Mouse (Mus musculus): ENCODE measurements around the gene Ankrd26.

Ankrd26 gene

GRCm38 (mm10) chr6:118478957-118479708 is 82.9 kb downstream of the Ankrd26 start, which contains the start of gene Zfp9:
TSS of gene Zfp9 (minus strand) at chr6:118479320.
- peak; percentile 84 to 92 for DNase-seq

- no peak for DNase-seq
These were observed 83.9 kb downstream of the Ankrd26 start for GRCm38 (mm10) chr6:118477875-118478785.

DNA sequence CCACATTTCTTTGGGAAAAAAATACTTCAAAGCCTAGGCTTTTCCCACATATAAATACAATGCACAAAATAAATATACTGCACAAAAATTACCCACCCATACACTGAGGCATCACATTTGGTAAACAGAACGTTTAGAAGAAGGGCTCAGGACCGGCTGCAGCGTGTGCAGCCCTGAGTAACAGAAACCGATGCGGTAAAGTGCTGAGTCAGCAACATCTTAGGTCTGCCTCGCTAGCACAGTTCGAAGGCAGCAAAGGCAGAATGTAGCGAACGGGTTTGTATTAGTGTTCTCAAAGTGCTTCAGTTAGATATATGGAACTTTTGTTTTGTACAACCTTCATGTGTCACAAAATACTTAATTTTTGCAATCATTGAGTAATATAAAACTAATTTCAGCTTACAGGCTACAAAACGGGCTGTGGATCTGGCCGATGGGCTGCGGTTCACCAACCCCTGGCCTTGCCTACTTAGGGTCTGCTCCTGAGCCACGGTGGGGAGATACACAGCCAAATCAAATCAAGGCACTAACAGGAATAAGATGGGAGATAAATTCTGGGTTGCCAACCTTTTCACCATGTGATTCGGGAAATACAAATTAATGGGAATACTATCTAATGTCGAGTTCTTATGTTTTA is 99.8 kb downstream of the Ankrd26 start:
- DNase-seq, result no peak

GRCm38 (mm10) chr6:118457726-118458125 is 104.3 kb downstream of the Ankrd26 start:
- DNase-seq, result no peak

DNA sequence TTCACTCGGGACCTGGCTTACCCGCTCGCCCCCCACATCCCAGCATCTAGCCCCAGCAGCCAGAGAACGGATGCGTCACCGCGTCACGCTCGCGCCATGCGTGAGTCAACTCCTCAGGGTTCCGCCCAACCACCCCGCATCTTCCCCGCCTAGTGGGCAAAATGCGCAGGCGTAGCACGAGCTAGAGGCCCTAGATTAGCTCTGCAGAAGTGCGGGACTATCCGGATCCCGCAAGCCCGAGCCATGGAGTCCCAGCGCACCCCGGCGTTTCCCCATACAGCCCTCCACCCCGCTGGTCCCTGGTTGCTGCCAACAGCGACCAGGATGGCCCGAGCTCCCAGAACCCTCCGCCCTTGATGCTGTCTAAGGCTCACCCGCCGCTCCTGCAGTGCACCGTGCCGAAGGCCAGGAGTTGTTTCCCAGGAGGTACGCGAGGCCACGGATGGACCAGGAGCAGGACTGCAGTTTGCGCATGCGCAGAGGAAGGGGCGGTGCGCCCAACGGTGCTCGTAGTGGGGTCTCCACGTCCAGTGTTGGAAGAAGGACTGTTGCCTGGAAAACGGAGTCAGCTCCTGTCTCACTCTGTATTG is 106.9 kb downstream of the Ankrd26 start, which contains the start of gene Zfp248:
Gene Zfp248 (minus strand): TSS at position 487 of the 590 bp plus-strand sequence.
- peak; percentile 89 to 90 for DNase-seq

DNA sequence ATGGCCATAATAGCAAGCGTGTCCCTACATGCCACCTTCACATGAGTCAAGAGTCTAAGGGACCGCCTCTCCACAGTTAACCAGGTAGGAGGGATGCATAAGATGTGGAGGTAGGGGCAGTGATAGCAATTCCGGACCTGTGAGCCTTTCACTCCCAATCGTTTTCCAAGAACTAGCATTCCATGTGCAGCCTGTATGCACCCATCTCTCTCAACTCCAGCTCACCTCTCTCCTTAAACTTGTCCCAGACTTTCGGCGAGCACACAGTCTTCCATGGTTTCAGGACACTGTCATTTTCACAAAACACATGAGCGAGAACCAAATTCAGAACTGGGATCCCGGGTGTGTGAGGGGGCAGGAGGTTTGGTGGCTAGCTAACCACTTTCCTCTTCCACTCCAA is 107.6 kb downstream of the Ankrd26 start:
- peak in 1 of 2 experiments; percentile 5 for DNase-seq

All from lung, postnatal 4 days (tissue).